Mouse (Mus musculus): ENCODE measurements at regions not wholly inside any gene's neighbourhood (a gene's known extent, or its start where the extent isn't known, plus 50 kb on each side); places are given as distances from the start of the nearest gene placed in this dataset.
A peak's percentile ranks its signal among the peaks of the same experiment; 100 is the strongest.

- Histone ChIP-seq H3K4me2 (no peak overlapping the region), H3K9me3 (no peaks in the 10 kb centered on the region; the same call in 1 of the 2 replicates), H3K4me3 (no peak overlapping the region), H3K27ac (replicated peaks) (no peak overlapping the region), H3K9ac (no peak overlapping the region), H3K27me3 (replicated peaks) (no peaks in the 10 kb centered on the region), H3K36me3 (no peaks in the 10 kb centered on the region), H3K4me1 (peaks cover 3% of the 10 kb centered on the region; the same call in 1 of the 2 replicates)
- ATAC-seq (ENCODE audit: extremely low read depth, insufficient number of reproducible peaks, low FRiP score, low TSS enrichment): no peak
- WGBS: 41% methylated on average over 12 of the region's 12 CpGs
Observed at GRCm38 (mm10) chr2:173977236-173978053, 98.7 kb upstream of the Stx16 start.

GRCm38 (mm10) chr2:173978138-173978765 lies 97.9 kb upstream of the Stx16 start:
- Histone ChIP-seq H3K36me3 (no peaks in the 10 kb centered on the region), H3K27me3 (replicated peaks) (no peaks in the 10 kb centered on the region), H3K4me3 (no peak overlapping the region), H3K27ac (replicated peaks) (no peak overlapping the region), H3K9me3 (no peaks in the 10 kb centered on the region; the same call in 1 of the 2 replicates), H3K4me2 (no peak overlapping the region), H3K9ac (no peak overlapping the region), H3K4me1 (peaks cover 3% of the 10 kb centered on the region; the same call in 1 of the 2 replicates)
- 79% methylated on average over 13 of the region's 13 CpGs for WGBS
- no peak for ATAC-seq (ENCODE audit: extremely low read depth, insufficient number of reproducible peaks, low FRiP score, low TSS enrichment)

- Histone ChIP-seq H3K27ac (replicated peaks) (no peak overlapping the region), H3K4me2 (no peak overlapping the region), H3K4me3 (no peak overlapping the region), H3K4me1 (peaks cover 3% of the 10 kb centered on the region; the same call in 1 of the 2 replicates), H3K9me3 (no peaks in the 10 kb centered on the region), H3K9ac (no peak overlapping the region), H3K27me3 (replicated peaks) (no peaks in the 10 kb centered on the region), H3K36me3 (no peaks in the 10 kb centered on the region)
- ATAC-seq (ENCODE audit: extremely low read depth, insufficient number of reproducible peaks, low FRiP score, low TSS enrichment): no peak
- 59% methylated on average over 9 of the region's 9 CpGs for WGBS
Observed at GRCm38 (mm10) chr2:173981036-173981435, 95.1 kb upstream of the Stx16 start.

- ATAC-seq (ENCODE audit: extremely low read depth, insufficient number of reproducible peaks, low FRiP score, low TSS enrichment): no peak
- Histone ChIP-seq H3K36me3 (no peaks in the 10 kb centered on the region), H3K9me3 (no peaks in the 10 kb centered on the region), H3K27me3 (replicated peaks) (no peaks in the 10 kb centered on the region), H3K4me1 (peaks cover 17% of the 10 kb centered on the region), H3K27ac (replicated peaks) (no peak overlapping the region), H3K4me3 (no peak overlapping the region), H3K4me2 (no peak overlapping the region), H3K9ac (no peak overlapping the region)
- WGBS: 79% methylated on average over 7 of the region's 7 CpGs
Observed at GRCm38 (mm10) chr2:173987516-173987915, 88.6 kb upstream of the Stx16 start.

- ATAC-seq (ENCODE audit: extremely low read depth, insufficient number of reproducible peaks, low FRiP score, low TSS enrichment): no peak
- H3K36me3 ChIP-seq: no peaks in the 10 kb centered on the region
Observed at GRCm38 (mm10) chr2:173987921-173988320, 88.2 kb upstream of the Stx16 start.

GRCm38 (mm10) chr2:173988641-173989336 lies 87.3 kb upstream of the Stx16 start:
- Histone ChIP-seq H3K36me3 (no peaks in the 10 kb centered on the region), H3K27ac (replicated peaks) (no peak overlapping the region), H3K9ac (no peak overlapping the region), H3K9me3 (no peaks in the 10 kb centered on the region), H3K4me1 (peaks cover 25% of the 10 kb centered on the region), H3K4me2 (no peak overlapping the region), H3K27me3 (replicated peaks) (no peaks in the 10 kb centered on the region), H3K4me3 (no peak overlapping the region)
- WGBS: 71% methylated on average over 11 of the region's 11 CpGs
- no peak for ATAC-seq (ENCODE audit: extremely low read depth, insufficient number of reproducible peaks, low FRiP score, low TSS enrichment)

More at GRCm38 (mm10) chr2:173987921-173988320, 88.2 kb upstream of the Stx16 start:
- WGBS: 78% methylated on average over 8 of the region's 8 CpGs
- H3K4me1 ChIP-seq: peaks cover 19% of the 10 kb centered on the region
- no peaks in the 10 kb centered on the region for H3K9me3 ChIP-seq
- H3K4me2 ChIP-seq: no peak overlapping the region
- no peak overlapping the region for H3K9ac ChIP-seq
- no peaks in the 10 kb centered on the region for H3K27me3 ChIP-seq (replicated peaks)
- no peak overlapping the region for H3K27ac ChIP-seq (replicated peaks)
- no peak overlapping the region for H3K4me3 ChIP-seq

- peaks cover 35% of the 10 kb centered on the region for H3K4me1 ChIP-seq
- no peak overlapping the region for H3K4me3 ChIP-seq
- H3K27ac ChIP-seq (replicated peaks): no peak overlapping the region
- no peaks in the 10 kb centered on the region for H3K9me3 ChIP-seq
- no peak overlapping the region for H3K9ac ChIP-seq
- no peaks in the 10 kb centered on the region for H3K36me3 ChIP-seq
- 72% methylated on average over 4 of the region's 4 CpGs for WGBS
- H3K4me2 ChIP-seq: no peak overlapping the region
- H3K27me3 ChIP-seq (replicated peaks): no peaks in the 10 kb centered on the region
- ATAC-seq (ENCODE audit: extremely low read depth, insufficient number of reproducible peaks, low FRiP score, low TSS enrichment): no peak
Observed at GRCm38 (mm10) chr2:173990664-173991063, 85.4 kb upstream of the Stx16 start.

- no peak for ATAC-seq (ENCODE audit: extremely low read depth, insufficient number of reproducible peaks, low FRiP score, low TSS enrichment)
- Histone ChIP-seq H3K4me1 (peaks cover 35% of the 10 kb centered on the region), H3K27me3 (replicated peaks) (no peaks in the 10 kb centered on the region), H3K36me3 (no peaks in the 10 kb centered on the region), H3K9ac (no peak overlapping the region), H3K4me3 (no peak overlapping the region), H3K9me3 (no peaks in the 10 kb centered on the region), H3K4me2 (no peak overlapping the region), H3K27ac (replicated peaks) (peak overlapping the region; percentile 2; the same call in 1 of the 2 replicates)
- WGBS: 86% methylated on average over 15 of the region's 15 CpGs
Observed at GRCm38 (mm10) chr2:173991447-173991846, 84.7 kb upstream of the Stx16 start.

- ATAC-seq (ENCODE audit: extremely low read depth, insufficient number of reproducible peaks, low FRiP score, low TSS enrichment): peak; percentile 41
- WGBS: 25% methylated on average over 5 of the region's 5 CpGs
- H3K9ac ChIP-seq: 0 out of 2 replicates have a peak overlapping the region, but pooled peaks have one; percentile 24
Observed at GRCm38 (mm10) chr2:173992041-173992440, 84.1 kb upstream of the Stx16 start.

GRCm38 (mm10) chr2:173993431-173993955 lies 82.6 kb upstream of the Stx16 start:
- ATAC-seq (ENCODE audit: extremely low read depth, insufficient number of reproducible peaks, low FRiP score, low TSS enrichment): no peak
- 71% methylated on average over 5 of the region's 5 CpGs for WGBS
- H3K9ac ChIP-seq: no peak overlapping the region

More at GRCm38 (mm10) chr2:173992041-173992440, 84.1 kb upstream of the Stx16 start:
- Histone ChIP-seq H3K27me3 (replicated peaks) (no peaks in the 10 kb centered on the region), H3K4me1 (peaks cover 35% of the 10 kb centered on the region), H3K36me3 (no peaks in the 10 kb centered on the region), H3K9me3 (no peaks in the 10 kb centered on the region), H3K27ac (replicated peaks) (peak overlapping the region; percentile 20; the same call in 1 of the 2 replicates), H3K4me3 (no peak overlapping the region), H3K4me2 (no peak overlapping the region)

More at GRCm38 (mm10) chr2:173993431-173993955, 82.6 kb upstream of the Stx16 start:
- H3K27ac ChIP-seq (replicated peaks): no peak overlapping the region
- peaks cover 35% of the 10 kb centered on the region for H3K4me1 ChIP-seq
- H3K4me3 ChIP-seq: no peak overlapping the region
- H3K27me3 ChIP-seq (replicated peaks): no peaks in the 10 kb centered on the region
- H3K9me3 ChIP-seq: no peaks in the 10 kb centered on the region
- H3K36me3 ChIP-seq: no peaks in the 10 kb centered on the region
- no peak overlapping the region for H3K4me2 ChIP-seq

All from heart, embryonic 13.5 days (tissue).